Mouse (Mus musculus) bone marrow macrophage, adult 2 months (primary cell): ENCODE measurements around the gene Tead1.

Source experiments
- CTCF ChIP-seq: IDR thresholded peaks from 2 replicates; pipeline ENCODE4 v1.5.1; 2012; ENCODE audit warnings: low read depth, mild to moderate bottlenecking, low read length, moderate library complexity
- POLR2A ChIP-seq: IDR thresholded peaks from 2 replicates; pipeline ENCODE4 v1.6.1; 2012; ENCODE audit warnings: mild to moderate bottlenecking, low read depth, low read length, borderline replicate concordance

DNA sequence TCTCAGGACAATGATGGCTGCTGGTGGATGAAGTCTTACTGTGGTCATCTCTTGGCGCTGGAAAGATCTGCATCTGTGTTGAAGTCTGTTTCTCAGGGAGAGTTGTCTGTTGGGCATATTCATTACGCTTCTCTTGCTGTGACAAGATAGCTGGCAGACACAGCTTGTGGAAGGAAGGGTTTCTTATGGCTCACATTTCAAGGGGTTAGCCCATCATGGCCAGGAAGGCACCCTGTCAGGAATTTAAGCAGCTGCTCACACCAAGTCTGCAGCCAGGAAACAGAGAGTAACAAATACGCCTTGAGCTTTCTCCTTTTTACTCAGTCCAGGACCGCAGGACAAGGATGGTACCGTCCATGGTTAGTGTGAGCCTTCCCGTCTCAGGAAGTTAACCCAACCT, 73.2 kb downstream of the Tead1 start:
- TF ChIP-seq CTCF: no peak
- no peak for TF ChIP-seq POLR2A
